Mouse (Mus musculus): ENCODE measurements around the gene Fam53a. TPM values are rescaled to one million over a fixed set of nuclear protein-coding genes. Genes with fewer than 3 reads are reported as not detected.

Gene Fam53a
- total RNA-seq, 2 experiments from 2014 or later: 16.1 to 17.3 TPM

Other genes with a start within 250 kb of the Fam53a start
- gene Nkx1-1, start 195.7 kb downstream of the Fam53a start, total RNA-seq (2021): not detected
- gene Gm9903, start 290 bp upstream of the Fam53a start, total RNA-seq (2021): under 1 TPM; 0.20 to 0.86 TPM
- gene Slbp, start 22.9 kb upstream of the Fam53a start, total RNA-seq (2021): 10 to 100 TPM; 36.1 to 39.2 TPM
- 10 to 100 TPM; 14.9 to 15.3 TPM for gene Tacc3, start 28.5 kb upstream of the Fam53a start, total RNA-seq (2021)
- 10 to 100 TPM; 15.2 to 17.6 TPM for gene Tmem129, start 28.8 kb upstream of the Fam53a start, total RNA-seq (2021)
- gene Fgfr3, start 92.0 kb upstream of the Fam53a start, total RNA-seq (2021): 10 to 100 TPM; 59.3 to 59.7 TPM
- gene Letm1, start 153.2 kb upstream of the Fam53a start, total RNA-seq (2021): 100 to 1,000 TPM; 101 to 110 TPM
- gene Nsd2, start 191.1 kb upstream of the Fam53a start, total RNA-seq (2021): 100 to 1,000 TPM; 223 to 230 TPM